Mouse (Mus musculus): ENCODE data around the gene Sorl1.

DNA sequence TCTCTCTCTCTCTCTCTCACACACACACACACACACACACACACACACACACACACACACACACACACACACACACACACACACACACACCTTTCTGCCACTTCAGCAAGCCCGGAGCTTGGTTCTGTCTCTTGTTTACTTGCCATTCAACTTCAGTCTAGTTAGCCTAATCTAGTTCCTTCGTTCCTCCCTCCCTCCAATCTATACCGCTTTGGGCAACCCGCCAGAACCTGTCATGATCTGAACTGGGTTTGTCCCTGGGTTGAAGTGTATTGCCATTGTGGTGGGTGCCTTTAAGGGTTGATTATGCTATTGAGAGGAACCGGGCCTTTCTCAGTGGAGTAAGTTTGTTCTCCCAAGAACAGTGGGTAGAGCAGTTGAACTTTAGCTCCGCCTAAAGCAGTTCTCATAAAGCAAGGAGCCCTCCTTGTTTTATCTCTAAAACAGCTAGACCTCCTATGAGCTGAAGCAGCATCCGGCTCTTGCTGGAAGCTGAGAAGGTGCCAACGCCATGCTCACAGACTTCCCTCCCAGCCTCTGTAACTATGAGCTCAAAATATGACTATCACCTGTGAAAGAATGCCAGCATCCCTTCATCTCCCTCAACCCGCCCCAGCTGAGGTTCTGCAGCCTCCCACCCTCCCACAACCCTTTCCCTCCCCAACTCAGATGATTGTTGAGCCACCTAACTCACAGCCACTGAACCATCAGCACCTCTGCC lies 1.3 kb upstream of the Sorl1 start:
- no peak for TF ChIP-seq EP300 (IDR thresholded peaks at IDR 0.05; ENCODE audit: low read depth)
- no peak for TF ChIP-seq CTCF (IDR thresholded peaks at IDR 0.05; ENCODE audit: low read depth)

Data from heart, postnatal 0 days (tissue).